Mouse (Mus musculus) hindbrain, embryonic 11.5 days (tissue): ENCODE data around the gene Ces1e. TPM values are rescaled to one million over a fixed set of nuclear protein-coding genes. Genes with fewer than 3 reads are reported as not detected.

Source experiments
- ATAC-seq: fragments of 200-750 bp; cut with Nextera tagmentation; 2 replicates; pipeline ENCODE4 v1.8.0; 2017; ENCODE audit warnings: mild to moderate bottlenecking, moderate TSS enrichment, moderate library complexity; ENCODE audit not compliant: low FRiP score
- DNase-seq: peaks from one replicate; pipeline ENCODE4 v3.0.0-alpha.2; 2015; ENCODE audit warnings: low spot score
- H3K27ac ChIP-seq: fragments of 300-500 bp; sonication (generic); 2 replicates; pipeline ENCODE4 v1.5.1; 2014; ENCODE audit warnings: mild to moderate bottlenecking, low read depth, low read length
- H3K27me3 ChIP-seq: fragments of 300-500 bp; sonication (generic); 2 replicates; pipeline ENCODE4 v1.6.1; 2014; ENCODE audit warnings: mild to moderate bottlenecking, low read length, moderate library complexity, mixed read lengths; ENCODE audit not compliant: control insufficient read depth, insufficient read depth
- H3K36me3 ChIP-seq: fragments of 300-500 bp; sonication (generic); 2 replicates; pipeline ENCODE4 v1.6.1; 2014; ENCODE audit warnings: mild to moderate bottlenecking, low read length, moderate library complexity, mixed read lengths; ENCODE audit not compliant: control insufficient read depth, insufficient read depth
- H3K4me1 ChIP-seq: fragments of 300-500 bp; sonication (generic); replicated peaks from 2 replicates; pipeline ENCODE4 v1.6.1; 2014; ENCODE audit warnings: low read length, mixed read lengths; ENCODE audit not compliant: control insufficient read depth, insufficient read depth
- H3K4me2 ChIP-seq: fragments of 300-500 bp; sonication (generic); replicated peaks from 2 replicates; pipeline ENCODE4 v1.6.1; 2014; ENCODE audit warnings: mild to moderate bottlenecking, low read depth, low read length
- H3K4me3 ChIP-seq: fragments of 300-500 bp; sonication (generic); 2 replicates; pipeline ENCODE4 v1.5.1; 2014; ENCODE audit warnings: low read depth, low read length
- H3K9ac ChIP-seq: fragments of 300-500 bp; sonication (generic); 2 replicates; pipeline ENCODE4 v1.6.1; 2014; ENCODE audit warnings: low read depth, low read length
- H3K9me3 ChIP-seq: fragments of 300-500 bp; sonication (generic); 2 replicates; pipeline ENCODE4 v1.6.1; 2016; ENCODE audit warnings: low read length; ENCODE audit not compliant: control insufficient read depth
- WGBS: fragments of 180-500 bp; shearing (Covaris S2); extraction: QIAGEN DNeasy Blood & Tissue Kit; methylation state at CpG from one replicate; pipeline ENCODE4 v1.1.7; 2014; 5-methylcytosine and 5-hydroxymethylcytosine counted together
- polyA plus RNA-seq: library from polyadenylated mRNA; unstranded; fragments of >200 nt; fragmentation: Nextera tagmentation; extraction: Ambion mirVana; gene quantifications from 2 replicates; pipeline ENCODE4 v1.2.1, GENCODE M21; 2014

Ces1e gene
- polyA plus RNA-seq, 1 experiment from 2014 or later = not detected

DNA sequence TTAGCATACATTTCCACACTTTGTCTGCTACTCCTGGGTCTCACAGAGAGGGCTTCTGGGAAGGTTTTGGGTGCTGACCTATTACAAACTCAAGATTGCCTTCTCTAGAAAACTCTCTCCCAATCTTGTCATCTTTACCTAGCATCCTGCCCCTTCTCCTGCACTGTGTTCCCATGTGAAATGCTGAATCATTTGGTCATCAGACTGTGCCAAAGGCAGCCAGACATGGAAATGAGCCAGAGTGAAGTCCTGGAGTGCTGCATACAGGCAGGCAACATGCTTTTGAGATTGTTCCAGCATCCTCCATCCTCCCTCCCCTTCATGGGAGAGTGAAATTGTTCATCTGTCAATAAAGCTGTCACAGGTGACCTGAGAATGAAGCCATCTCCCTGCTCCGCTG, 78.0 kb downstream of the Ces1e start:
- ATAC-seq (no peak), DNase-seq (no peak)
- H3K27ac ChIP-seq = no peak overlapping the region
- 86% methylated on average over 1 of the region's 1 CpGs for WGBS
- H3K9me3 ChIP-seq = no peaks in the 10 kb centered on the region
- no peaks in the 10 kb centered on the region for H3K36me3 ChIP-seq
- H3K4me3 ChIP-seq = no peak overlapping the region
- no peak overlapping the region for H3K4me2 ChIP-seq
- H3K4me1 ChIP-seq = no peaks in the 10 kb centered on the region
- no peaks in the 10 kb centered on the region for H3K27me3 ChIP-seq
- H3K9ac ChIP-seq = no peak overlapping the region

Other genes with a start within 250 kb of the Ces1e start
- not detected in 2 replicates for gene Ces1a, start 181.4 kb downstream of the Ces1e start, polyA plus RNA-seq
- not detected in 2 replicates for gene Ces1b, start 149.6 kb downstream of the Ces1e start, polyA plus RNA-seq
- not detected in 2 replicates for gene Ces1c, start 98.3 kb downstream of the Ces1e start, polyA plus RNA-seq
- 0.53 TPM in 1 of 2 replicates, not detected in the other for gene Ces1d, start 31.8 kb downstream of the Ces1e start, polyA plus RNA-seq
- not detected in 2 replicates for gene Ces1f, start 50.1 kb upstream of the Ces1e start, polyA plus RNA-seq
- gene Ces1g, start 107.7 kb upstream of the Ces1e start, polyA plus RNA-seq = not detected in 2 replicates
- gene Ces1h, start 150.1 kb upstream of the Ces1e start, polyA plus RNA-seq = not detected in 2 replicates